Mouse (Mus musculus) cerebellum, adult 11-12 months (tissue): Measurements from ENCODE around the gene Gm9508.
"Not testable (repeated sequence)": the region's sequence is repeated elsewhere in the genome, so short reads cannot be mapped to it uniquely, and the experiment has no call there.

ENCODE experiments used
- DNase-seq: peaks from one replicate; pipeline ENCODE4 v3.0.0; 2022

Gene Gm9508

GRCm38 (mm10) chr10:77697133-77697532 is at the start of gene Gm9508:
Gm9508 (minus strand) TSS chr10:77697233.
- DNase-seq: no peak

DNA sequence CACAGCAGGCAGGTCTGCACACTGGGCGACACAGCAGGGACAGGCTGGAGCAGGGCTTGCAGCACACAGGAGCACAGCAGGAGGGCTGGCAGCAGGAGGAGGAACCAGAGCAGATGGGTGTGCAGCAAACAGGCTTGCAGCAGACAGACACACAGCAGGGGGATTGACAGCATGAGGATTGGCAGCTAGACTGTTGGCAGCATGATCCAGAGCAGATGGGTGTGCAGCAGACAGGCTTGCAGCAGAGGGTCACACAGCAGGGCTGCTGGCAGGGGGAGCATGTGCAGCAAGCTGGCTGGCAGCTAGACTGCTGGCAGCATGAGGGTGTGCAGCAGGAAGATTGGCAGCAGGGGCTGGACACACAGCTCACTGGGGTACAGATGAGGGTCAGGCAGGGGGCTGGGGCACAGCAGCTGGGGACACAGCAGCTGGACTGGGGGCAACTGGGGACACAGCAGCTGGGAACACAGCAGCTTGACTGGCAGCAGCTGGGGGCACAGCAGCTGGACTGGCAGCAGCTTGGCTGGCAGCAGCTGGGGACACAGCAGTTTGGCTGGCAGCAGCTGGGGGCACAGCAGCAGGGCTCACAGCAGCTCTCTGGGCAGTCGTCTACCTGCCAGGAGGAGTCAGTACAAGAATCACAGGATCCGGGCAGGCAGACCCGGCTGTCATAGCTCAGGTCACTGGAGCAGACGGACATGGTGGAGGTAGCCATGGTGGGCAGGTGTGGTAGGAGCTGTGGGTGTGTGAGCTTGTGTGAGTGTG is 45.1 kb upstream of the Gm9508 start, which contains the start of gene Gm18596:
Gene Gm18596 (minus strand): TSS at position 715 of the 765 bp plus-strand sequence.
- peak; percentile 18 for DNase-seq

GRCm38 (mm10) chr10:77738929-77739328 is 41.9 kb upstream of the Gm9508 start:
- no peak for DNase-seq

GRCm38 (mm10) chr10:77735928-77736327 is 38.9 kb upstream of the Gm9508 start:
- DNase-seq: no peak

GRCm38 (mm10) chr10:77729241-77729640 is 32.2 kb upstream of the Gm9508 start:
- DNase-seq: no peak

DNA sequence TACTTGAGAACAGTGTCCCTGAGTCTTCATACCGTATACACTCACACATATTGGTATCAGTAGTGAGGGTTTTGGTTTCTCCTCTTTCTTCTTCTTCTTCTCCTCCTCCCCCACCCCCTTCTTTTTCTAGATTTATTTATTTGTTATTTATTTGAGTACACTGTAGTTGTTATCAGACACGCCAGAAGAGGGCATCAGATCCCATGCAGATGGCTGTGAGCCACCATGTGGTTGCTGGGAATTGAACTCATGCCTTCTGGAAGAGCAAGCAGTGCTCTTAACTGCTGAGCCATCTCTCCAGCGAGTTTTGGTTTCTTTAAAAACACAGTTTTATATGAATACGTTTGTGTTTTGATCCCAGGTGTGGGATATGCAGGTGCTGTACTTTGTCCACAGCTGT is 31.2 kb upstream of the Gm9508 start:
- no peak for DNase-seq

- DNase-seq: peak; percentile 6
Measured at GRCm38 (mm10) chr10:77726186-77726585, 29.2 kb upstream of the Gm9508 start, which contains the start of gene Gm10100. Gm10100 (plus strand) TSS chr10:77726486.

DNA sequence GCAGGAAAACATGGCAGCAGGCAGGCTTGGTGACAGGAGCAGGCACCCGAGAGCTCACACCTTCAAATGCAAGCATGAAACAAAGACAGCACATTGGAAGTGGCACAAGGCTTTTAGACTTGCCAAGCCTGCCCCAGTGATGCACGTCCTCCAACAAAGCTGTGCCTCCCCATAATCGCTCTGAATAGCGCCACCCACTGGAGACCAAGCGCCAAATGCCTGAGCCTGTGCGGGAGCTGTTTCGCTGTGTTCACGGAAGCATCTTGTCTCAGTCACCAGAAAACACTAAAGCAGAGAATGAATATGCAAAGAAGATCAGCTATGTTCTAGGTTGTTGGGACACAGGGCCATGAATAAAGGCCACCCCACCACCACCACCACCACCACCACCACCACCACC is 27.8 kb upstream of the Gm9508 start:
- DNase-seq: no peak

DNA sequence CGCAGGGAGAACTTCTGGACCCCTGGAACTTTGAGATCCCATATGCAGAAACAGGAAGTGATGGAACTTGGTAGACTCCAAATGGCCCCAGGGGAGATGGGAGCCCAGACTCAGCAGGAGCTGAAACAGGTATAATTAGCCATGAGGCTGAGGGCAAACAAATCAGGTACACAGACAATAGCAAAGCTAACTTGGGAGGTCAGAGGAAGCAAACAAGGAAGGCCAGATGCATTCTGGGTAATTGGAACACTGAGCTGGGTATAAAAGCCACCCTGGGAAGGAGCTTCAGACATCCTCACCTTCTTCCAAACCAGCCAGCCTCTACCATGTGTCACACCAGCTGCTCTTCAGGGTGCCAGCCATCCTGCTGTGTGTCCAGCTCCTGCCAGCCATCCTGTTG is 23.3 kb upstream of the Gm9508 start, which contains the start of gene Krtap12-1:
Gene Krtap12-1 (plus strand): TSS at position 301 of the 400 bp plus-strand sequence.
- not testable (repeated sequence) for DNase-seq

- no peak for DNase-seq
Measured at GRCm38 (mm10) chr10:77715507-77715906, 18.5 kb upstream of the Gm9508 start, which contains the start of gene Gm10142. Gm10142 (plus strand) TSS chr10:77715807.

- no peak for DNase-seq
Measured at GRCm38 (mm10) chr10:77713734-77714133, 16.7 kb upstream of the Gm9508 start.

GRCm38 (mm10) chr10:77711157-77711556 is 14.1 kb upstream of the Gm9508 start, which contains the start of gene Gm10024:
Gm10024 (plus strand) TSS chr10:77711457.
- not testable (repeated sequence) for DNase-seq

GRCm38 (mm10) chr10:77709831-77710230 is 12.8 kb upstream of the Gm9508 start:
- DNase-seq: no peak

- DNase-seq: no peak
Measured at GRCm38 (mm10) chr10:77706326-77706725, 9.3 kb upstream of the Gm9508 start, which contains the start of gene Gm10272. Gm10272 (plus strand) TSS chr10:77706626.

- not testable (repeated sequence) for DNase-seq
Measured at GRCm38 (mm10) chr10:77690356-77690807, 6.7 kb downstream of the Gm9508 start, which contains the start of gene Gm19402. Gm19402 (minus strand) TSS chr10:77690757.

DNA sequence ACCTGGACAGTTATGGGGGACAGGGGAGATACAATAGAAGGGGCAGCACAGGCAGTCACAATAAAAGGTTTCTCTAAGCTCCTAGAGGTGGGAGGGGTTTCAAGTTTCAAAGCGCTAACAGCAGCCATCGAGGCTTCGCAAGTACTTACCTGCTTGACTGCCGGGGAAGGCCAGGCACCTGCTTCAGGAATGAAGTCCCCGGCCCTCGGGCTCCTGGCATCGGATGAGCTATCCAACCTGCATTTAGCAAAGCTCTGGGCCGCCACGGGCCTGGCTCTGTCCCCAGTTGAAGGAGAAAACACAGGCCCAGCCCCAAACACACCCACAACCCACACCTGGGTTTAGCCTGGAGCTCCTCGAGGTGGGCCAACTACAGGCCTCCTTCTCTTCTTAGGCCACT is 10.0 kb downstream of the Gm9508 start:
- DNase-seq: no peak

- no peak for DNase-seq
Measured at GRCm38 (mm10) chr10:77685895-77686664, 11.0 kb downstream of the Gm9508 start, which contains the start of gene Tspear. Tspear (plus strand) TSS chr10:77686569.

- DNase-seq: no peak
Measured at GRCm38 (mm10) chr10:77684181-77684580, 12.9 kb downstream of the Gm9508 start.

- no peak for DNase-seq
Measured at GRCm38 (mm10) chr10:77682994-77683393, 14.0 kb downstream of the Gm9508 start.

DNA sequence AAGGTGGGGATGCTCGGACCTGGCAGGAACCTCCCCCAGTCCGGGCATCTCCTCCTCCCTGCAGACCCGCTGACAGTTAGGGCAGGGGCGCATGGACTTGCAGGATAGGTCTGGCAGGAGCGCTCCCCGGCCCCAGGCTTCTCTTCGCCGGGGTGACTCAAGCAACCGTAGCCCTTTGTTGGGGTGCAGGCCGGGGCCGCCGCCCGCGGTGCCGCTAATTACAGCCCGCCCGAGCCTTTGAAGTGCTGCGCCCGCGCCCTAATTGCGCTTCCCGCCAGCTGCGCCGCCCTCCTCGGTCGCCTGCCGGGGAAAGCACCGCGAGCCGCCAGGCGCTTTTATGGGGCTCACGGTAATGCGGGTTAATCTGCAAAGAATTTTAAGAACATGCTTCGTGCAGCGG is 19.5 kb downstream of the Gm9508 start:
- no peak for DNase-seq

- DNase-seq: no peak
Measured at GRCm38 (mm10) chr10:77673765-77674164, 23.3 kb downstream of the Gm9508 start.

DNA sequence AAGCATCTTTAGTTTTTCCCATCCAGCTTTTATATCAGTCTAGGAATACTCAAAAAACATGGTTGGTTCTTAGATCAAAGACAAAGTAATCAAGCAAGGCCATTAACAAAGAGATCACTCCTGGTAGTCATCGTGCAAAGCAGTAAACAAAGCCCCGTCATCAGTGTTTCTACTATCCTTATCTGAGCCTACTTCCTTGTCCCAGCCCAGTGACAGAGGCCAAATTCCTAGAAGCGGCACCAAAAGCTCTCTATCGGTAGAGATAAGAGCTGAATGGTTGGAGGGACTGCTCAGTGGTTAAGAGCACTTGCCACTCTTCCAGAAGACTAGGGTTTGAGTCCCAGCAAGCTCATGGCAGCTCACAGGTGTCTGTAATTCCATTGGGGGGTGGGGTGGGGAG is 25.5 kb downstream of the Gm9508 start:
- no peak for DNase-seq

- DNase-seq: no peak
Measured at GRCm38 (mm10) chr10:77670710-77671109, 26.3 kb downstream of the Gm9508 start.
